Mouse (Mus musculus) ES-Bruce4 (cell line): ENCODE measurements at regions not wholly inside any gene's neighbourhood (a gene's known extent, or its start where the extent isn't known, plus 50 kb on each side); places are given as distances from the start of the nearest gene placed in this dataset.
"Not testable (repeated sequence)": the region's sequence is repeated elsewhere in the genome, so short reads cannot be mapped to it uniquely, and the experiment has no call there.

Experiments
- H3K27ac ChIP-seq: 2 replicates; pipeline ENCODE4 v1.5.1; 2012; ENCODE audit warnings: low read length, inconsistent platforms; ENCODE audit not compliant: insufficient read depth
- H3K27me3 ChIP-seq: 2 replicates; pipeline ENCODE4 v1.6.1; 2012; ENCODE audit warnings: mild to moderate bottlenecking, low read length, inconsistent platforms; ENCODE audit not compliant: control insufficient read depth, poor library complexity, insufficient read depth, severe bottlenecking
- H3K36me3 ChIP-seq: 2 replicates; pipeline ENCODE4 v1.6.1; 2012; ENCODE audit warnings: inconsistent platforms, mild to moderate bottlenecking, low read length, moderate library complexity; ENCODE audit not compliant: control insufficient read depth, poor library complexity, insufficient read depth, severe bottlenecking
- H3K4me1 ChIP-seq: one replicate; pipeline ENCODE4 v1.8.1; 2011; ENCODE audit warnings: low read length; ENCODE audit not compliant: control insufficient read depth, insufficient read depth
- H3K4me3 ChIP-seq: 2 replicates; pipeline ENCODE4 v1.5.1; 2011; ENCODE audit warnings: low read depth, mild to moderate bottlenecking, low read length
- H3K9ac ChIP-seq: 2 replicates; pipeline ENCODE4 v1.6.1; 2012; ENCODE audit warnings: low read depth, mild to moderate bottlenecking, inconsistent platforms; ENCODE audit not compliant: poor library complexity, severe bottlenecking
- H3K9me3 ChIP-seq: replicated peaks from 2 replicates; pipeline ENCODE4 v1.6.1; 2012; ENCODE audit warnings: mild to moderate bottlenecking, low read length, inconsistent platforms; ENCODE audit not compliant: control insufficient read depth, poor library complexity, insufficient read depth, severe bottlenecking
- CTCF ChIP-seq: IDR thresholded peaks from one replicate; pipeline ENCODE4 v1.8.1; 2011; ENCODE audit warnings: low read depth, low read length
- EP300 ChIP-seq: IDR thresholded peaks from 2 replicates; pipeline ENCODE4 v1.6.1; 2011; ENCODE audit warnings: low read depth, low read length; ENCODE audit not compliant: insufficient read depth
- POLR2A ChIP-seq: IDR thresholded peaks from one replicate; pipeline ENCODE4 v1.8.1; 2011; ENCODE audit warnings: low read length; ENCODE audit not compliant: insufficient read depth

- Histone ChIP-seq H3K4me1 (no peaks in the 10 kb centered on the region), H3K4me3 (no peak overlapping the region), H3K27me3 (no peaks in the 10 kb centered on the region), H3K36me3 (no peaks in the 10 kb centered on the region), H3K27ac (no peak overlapping the region), H3K9me3 (no peaks in the 10 kb centered on the region), H3K9ac (no peak overlapping the region)
- TF ChIP-seq CTCF, result no peak
- no peak for TF ChIP-seq POLR2A
- TF ChIP-seq EP300, result no peak
These were observed 509.8 kb downstream of the Bnc2 start for GRCm38 (mm10) chr4:84165256-84165655.

GRCm38 (mm10) chr4:84172841-84173240 is 502.2 kb downstream of the Bnc2 start:
- Histone ChIP-seq H3K27me3 (no peaks in the 10 kb centered on the region; the same call in 1 of the 2 replicates), H3K27ac (no peak overlapping the region), H3K36me3 (no peaks in the 10 kb centered on the region), H3K4me1 (no peaks in the 10 kb centered on the region), H3K9ac (no peak overlapping the region), H3K4me3 (no peak overlapping the region), H3K9me3 (no peaks in the 10 kb centered on the region)
- TF ChIP-seq CTCF, result no peak
- no peak for TF ChIP-seq EP300
- no peak for TF ChIP-seq POLR2A

- Histone ChIP-seq H3K9ac (no peak overlapping the region), H3K27me3 (no peaks in the 10 kb centered on the region; the same call in 1 of the 2 replicates), H3K36me3 (no peaks in the 10 kb centered on the region), H3K4me3 (no peak overlapping the region), H3K9me3 (no peaks in the 10 kb centered on the region), H3K27ac (no peak overlapping the region), H3K4me1 (no peaks in the 10 kb centered on the region)
- no peak for TF ChIP-seq POLR2A
- no peak for TF ChIP-seq CTCF
- TF ChIP-seq EP300, result no peak
These were observed 501.6 kb downstream of the Bnc2 start for GRCm38 (mm10) chr4:84173441-84173840.

GRCm38 (mm10) chr4:84176457-84176856 is 498.6 kb downstream of the Bnc2 start:
- H3K4me1 ChIP-seq, H3K4me3 ChIP-seq, H3K9me3 ChIP-seq, H3K9ac ChIP-seq, H3K36me3 ChIP-seq, H3K27ac ChIP-seq, H3K27me3 ChIP-seq: not testable (repeated sequence)

GRCm38 (mm10) chr4:84177827-84178226 is 497.2 kb downstream of the Bnc2 start:
- TF ChIP-seq EP300 (no peak), CTCF (no peak), POLR2A (no peak)
- H3K4me3 ChIP-seq, result no peak overlapping the region
- no peak overlapping the region for H3K9ac ChIP-seq
- H3K27ac ChIP-seq, result no peak overlapping the region
- H3K36me3 ChIP-seq, result no peaks in the 10 kb centered on the region
- H3K9me3 ChIP-seq, result no peaks in the 10 kb centered on the region
- H3K4me1 ChIP-seq, result no peaks in the 10 kb centered on the region
- no peaks in the 10 kb centered on the region for H3K27me3 ChIP-seq

- Histone ChIP-seq H3K27me3 (no peaks in the 10 kb centered on the region), H3K9ac (no peak overlapping the region), H3K36me3 (no peaks in the 10 kb centered on the region), H3K9me3 (no peaks in the 10 kb centered on the region), H3K4me1 (no peaks in the 10 kb centered on the region), H3K27ac (no peak overlapping the region), H3K4me3 (no peak overlapping the region)
- TF ChIP-seq CTCF (no peak), EP300 (no peak), POLR2A (no peak)
These were observed 490.6 kb downstream of the Bnc2 start for GRCm38 (mm10) chr4:84184436-84184835.

- H3K4me3 ChIP-seq, result no peak overlapping the region
- no peak for TF ChIP-seq CTCF
- TF ChIP-seq EP300, result no peak
- no peak for TF ChIP-seq POLR2A
- H3K9me3 ChIP-seq, result no peaks in the 10 kb centered on the region
- no peaks in the 10 kb centered on the region for H3K36me3 ChIP-seq
- no peak overlapping the region for H3K9ac ChIP-seq
- H3K27ac ChIP-seq, result no peak overlapping the region
- no peaks in the 10 kb centered on the region for H3K4me1 ChIP-seq
- H3K27me3 ChIP-seq, result no peaks in the 10 kb centered on the region
These were observed 490.2 kb downstream of the Bnc2 start for GRCm38 (mm10) chr4:84184844-84185243.
